Mouse (Mus musculus) forebrain, postnatal 0 days (tissue): Measurements from ENCODE around the gene Zfp174. TPM values are rescaled to one million over a fixed set of nuclear protein-coding genes. Genes with fewer than 3 reads are reported as not detected.

ENCODE experiments used
- ATAC-seq: fragments of 200-750 bp; cut with Nextera tagmentation; 2 replicates; pipeline ENCODE4 v1.8.0; 2017; ENCODE audit warnings: mild to moderate bottlenecking, moderate library complexity
- DNase-seq: peaks from one replicate; pipeline ENCODE4 v3.0.0-alpha.2; 2015
- H3K27ac ChIP-seq: fragments of 300-500 bp; sonication (generic); 2 replicates; pipeline ENCODE4 v1.5.1; 2014; ENCODE audit warnings: low read depth, mild to moderate bottlenecking, antibody characterized with exemption, low read length, moderate library complexity, mixed read lengths
- H3K27me3 ChIP-seq: fragments of 300-500 bp; sonication (generic); 2 replicates; pipeline ENCODE4 v1.6.1; 2014; ENCODE audit warnings: mild to moderate bottlenecking, low read length, mixed read lengths; ENCODE audit not compliant: insufficient read depth
- H3K36me3 ChIP-seq: fragments of 300-500 bp; sonication (generic); 2 replicates; pipeline ENCODE4 v1.6.1; 2014; ENCODE audit warnings: mild to moderate bottlenecking, moderate library complexity; ENCODE audit not compliant: insufficient read depth
- H3K4me1 ChIP-seq: fragments of 300-500 bp; sonication (generic); 2 replicates; pipeline ENCODE4 v1.6.1; 2014; ENCODE audit warnings: antibody characterized with exemption; ENCODE audit not compliant: insufficient read depth
- H3K4me2 ChIP-seq: fragments of 300-500 bp; sonication (generic); 2 replicates; pipeline ENCODE4 v1.6.1; 2014; ENCODE audit warnings: low read depth, mild to moderate bottlenecking, moderate library complexity
- H3K4me3 ChIP-seq: fragments of 300-500 bp; sonication (generic); 2 replicates; pipeline ENCODE4 v1.5.1; 2014; ENCODE audit warnings: low read depth, low read length, mixed read lengths
- H3K9ac ChIP-seq: fragments of 300-500 bp; sonication (generic); 2 replicates; pipeline ENCODE4 v1.6.1; 2014; ENCODE audit warnings: mild to moderate bottlenecking
- H3K9me3 ChIP-seq: fragments of 300-500 bp; sonication (generic); 2 replicates; pipeline ENCODE4 v1.6.1; 2016; ENCODE audit warnings: low read length
- CTCF ChIP-seq: sonication (generic); IDR thresholded peaks from 2 replicates; pipeline ENCODE4 v1.5.1; 2016; ENCODE audit warnings: antibody characterized with exemption, control low read depth, low read depth
- WGBS: fragments of 180-500 bp; shearing (Covaris S2); extraction: QIAGEN DNeasy Blood & Tissue Kit; methylation state at CpG from one replicate; pipeline ENCODE4 v1.1.7; 2014; 5-methylcytosine and 5-hydroxymethylcytosine counted together
- polyA plus RNA-seq: library from polyadenylated mRNA; unstranded; fragments of >200 nt; fragmentation: Nextera tagmentation; extraction: Ambion mirVana; gene quantifications from 2 replicates; pipeline ENCODE4 v1.2.1, GENCODE M21; 2015
- total RNA-seq: library from RNA; depleted of rRNA; stranded (reverse); fragments of >200 nt; gene quantifications from 2 replicates; pipeline ENCODE4 v1.2.3, GENCODE M21; 2014

The Zfp174 gene
- total and polyA plus RNA-seq, 2 experiments from 2014 or later: 1.9 to 3.9 TPM

GRCm38 (mm10) chr16:3876346-3876745 lies 29.3 kb downstream of the Zfp174 start:
- H3K27ac ChIP-seq: no peak overlapping the region
- no peak overlapping the region for H3K9ac ChIP-seq
- 96% methylated on average over 4 of the region's 4 CpGs for WGBS
- ATAC-seq (no peak), DNase-seq (no peak)
- no peak overlapping the region for H3K4me2 ChIP-seq
- no peaks in the 10 kb centered on the region for H3K27me3 ChIP-seq
- no peaks in the 10 kb centered on the region for H3K9me3 ChIP-seq
- H3K4me3 ChIP-seq: no peak overlapping the region
- H3K4me1 ChIP-seq: peaks cover 5% of the 10 kb centered on the region
- TF ChIP-seq CTCF: no peak
- 0 out of 2 replicates have a peak, but pooled peaks cover 4% of the 10 kb centered on the region for H3K36me3 ChIP-seq

DNA sequence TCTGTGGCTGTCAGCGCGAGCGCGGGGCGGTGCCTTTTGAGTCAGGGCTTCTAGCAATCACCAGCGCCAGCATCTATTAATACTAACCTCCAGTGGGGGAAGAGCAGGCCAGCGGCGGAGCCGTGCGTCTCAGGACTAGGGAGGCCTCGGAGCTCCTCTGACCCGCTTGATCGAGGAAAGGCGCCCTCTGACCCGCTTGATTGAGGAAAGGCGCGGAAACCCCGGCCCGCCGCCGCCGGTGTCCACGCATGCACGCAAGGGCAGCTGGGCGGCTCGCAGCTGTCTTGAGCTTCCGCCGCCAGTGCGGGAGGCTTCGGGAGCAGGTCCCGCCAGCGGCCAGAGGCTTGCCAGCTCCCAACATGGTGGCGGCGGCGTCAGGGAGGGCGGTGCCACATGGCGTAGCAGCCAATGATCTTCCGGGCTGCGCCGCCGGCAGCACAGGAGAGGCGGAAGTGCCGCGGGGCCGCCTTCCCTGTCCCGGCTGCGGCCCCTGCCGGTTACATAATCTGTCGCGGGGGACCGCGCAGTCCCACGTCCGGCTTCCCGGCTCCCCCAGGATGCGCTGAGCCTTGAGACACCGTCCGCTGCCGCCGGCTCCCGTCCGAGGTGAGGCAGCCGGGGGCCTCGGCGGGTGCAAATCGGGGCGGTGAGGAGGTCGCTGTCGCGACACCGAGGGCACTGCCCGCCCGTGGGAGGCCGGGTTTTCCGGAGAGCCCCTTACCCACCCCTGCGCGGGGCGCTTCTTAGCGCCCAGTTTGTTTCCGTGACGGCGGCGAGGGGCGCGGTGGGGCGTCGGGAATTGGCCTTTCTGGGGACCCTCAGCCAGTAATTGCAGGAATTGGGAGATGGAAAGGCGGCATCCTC lies 37.4 kb downstream of the Zfp174 start, which contains the start of the genes Zfp597 and Gm20695:
Zfp597 (minus strand) TSS at position 361 of the 864 bp plus-strand sequence.
Gm20695 (plus strand) TSS at position 448 of the 864 bp plus-strand sequence.
- H3K27ac ChIP-seq: peak within 1 kb of the TSS; percentile 95
- DNase-seq (peak; percentile 96), ATAC-seq (peak; percentile 99)
- H3K36me3 ChIP-seq: 0 out of 2 replicates have a peak, but pooled peaks cover 2% of the 10 kb centered on the region
- H3K9me3 ChIP-seq: no peaks in the 10 kb centered on the region
- peak within 1 kb of the TSS; percentile 90 for H3K4me3 ChIP-seq
- peak within 1 kb of the TSS; percentile 90 for H3K9ac ChIP-seq
- TF ChIP-seq CTCF: peak; percentile 62
- peak within 1 kb of the TSS; percentile 68 for H3K4me2 ChIP-seq
- no peaks in the 10 kb centered on the region for H3K27me3 ChIP-seq
- 2% methylated on average over 86 of the region's 88 CpGs for WGBS
- peaks cover 10% of the 10 kb centered on the region; the same call in 1 of the 2 replicates for H3K4me1 ChIP-seq

- whole genome bisulfite sequencing: 2% methylated on average over 10 of the region's 10 CpGs
- H3K9ac ChIP-seq: peak overlapping the region; percentile 90
- H3K4me3 ChIP-seq: peak overlapping the region; percentile 90
- TF ChIP-seq CTCF: no peak
- ATAC-seq (no peak; the same call in 1 of the 2 replicates), DNase-seq (no peak)
- H3K9me3 ChIP-seq: no peaks in the 10 kb centered on the region
- H3K27me3 ChIP-seq: no peaks in the 10 kb centered on the region
- no peaks in the 10 kb centered on the region for H3K36me3 ChIP-seq
- H3K4me1 ChIP-seq: peaks cover 10% of the 10 kb centered on the region; the same call in 1 of the 2 replicates
- peak overlapping the region; percentile 95 for H3K27ac ChIP-seq
- H3K4me2 ChIP-seq: peak overlapping the region; percentile 68
Observed at GRCm38 (mm10) chr16:3885065-3885670, 38.1 kb downstream of the Zfp174 start.

DNA sequence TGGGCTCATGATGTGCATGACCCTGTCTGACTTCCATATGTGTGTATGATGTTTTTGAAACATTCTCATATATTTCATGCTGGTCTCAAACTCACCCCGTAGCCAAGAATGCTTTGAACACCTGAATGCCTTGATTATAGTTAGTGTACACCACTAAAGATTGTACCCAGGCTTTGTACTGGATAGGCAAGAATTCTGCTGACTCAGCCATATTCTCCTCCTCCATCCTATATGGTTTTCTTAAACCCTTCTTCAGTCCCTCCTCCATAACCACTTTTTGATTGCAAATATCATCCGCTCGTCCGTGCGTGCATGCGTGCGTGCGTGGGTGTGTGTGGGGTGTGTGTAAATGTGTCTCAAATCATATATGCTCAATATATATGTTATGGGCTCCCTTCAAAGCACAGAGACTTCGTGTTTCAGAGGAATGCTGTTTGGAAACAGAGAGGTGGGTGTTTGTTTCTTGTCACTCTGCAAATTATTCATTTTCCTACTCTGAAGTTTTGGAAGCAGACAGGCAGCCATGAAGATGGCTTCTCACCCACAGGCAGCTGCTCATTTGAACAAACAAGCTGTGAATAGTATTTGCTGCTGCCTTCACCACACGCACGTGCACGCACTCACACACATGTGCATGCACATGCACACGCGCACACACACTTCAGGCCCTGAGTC lies 44.7 kb downstream of the Zfp174 start:
- Histone ChIP-seq H3K4me3 (no peak overlapping the region), H3K4me2 (no peak overlapping the region), H3K27me3 (no peaks in the 10 kb centered on the region), H3K9me3 (no peaks in the 10 kb centered on the region), H3K36me3 (peaks cover 14% of the 10 kb centered on the region; the same call in 1 of the 2 replicates), H3K9ac (no peak overlapping the region), H3K27ac (no peak overlapping the region), H3K4me1 (no peaks in the 10 kb centered on the region)
- DNase-seq: no peak
- no peak for ATAC-seq
- 93% methylated on average over 14 of the region's 14 CpGs for WGBS
- TF ChIP-seq CTCF: no peak

GRCm38 (mm10) chr16:3893739-3894138 lies 46.7 kb downstream of the Zfp174 start:
- Histone ChIP-seq H3K36me3 (peaks cover 26% of the 10 kb centered on the region), H3K4me1 (no peaks in the 10 kb centered on the region), H3K27me3 (no peaks in the 10 kb centered on the region), H3K9ac (no peak overlapping the region), H3K27ac (no peak overlapping the region), H3K4me2 (no peak overlapping the region), H3K4me3 (no peak overlapping the region), H3K9me3 (no peaks in the 10 kb centered on the region)
- 70% methylated on average over 3 of the region's 3 CpGs for WGBS
- no peak for DNase-seq
- no peak for ATAC-seq
- no peak for TF ChIP-seq CTCF

DNA sequence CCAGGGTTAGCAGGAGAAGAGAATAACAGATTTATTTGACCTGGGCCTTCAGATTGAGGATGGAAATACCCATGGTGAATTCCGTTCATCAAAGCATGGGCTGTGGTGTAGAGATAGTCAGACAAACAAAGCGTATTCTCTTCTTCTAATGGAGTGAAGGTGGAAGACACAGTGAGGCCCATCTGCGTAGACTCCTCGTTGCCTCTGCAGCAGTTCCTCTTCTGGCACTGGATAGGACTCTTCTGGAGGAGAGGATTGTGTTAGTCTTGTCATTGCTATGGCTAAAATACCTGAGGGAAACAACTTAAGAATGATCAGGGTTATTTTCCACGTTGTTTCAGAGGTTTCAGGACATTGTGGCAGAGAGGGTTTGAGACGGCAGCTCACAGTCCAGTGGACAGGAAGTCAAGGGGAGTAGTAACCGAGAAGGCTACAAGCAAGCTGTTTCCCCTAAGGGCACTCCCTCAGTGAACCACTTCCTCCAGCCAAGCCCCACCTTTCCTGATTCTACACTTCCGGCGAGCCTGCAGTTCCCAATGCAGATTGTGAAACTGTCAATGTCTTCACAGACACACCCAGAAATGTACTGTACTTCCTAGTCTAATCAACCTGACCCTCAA lies 48.2 kb downstream of the Zfp174 start:
- DNase-seq: no peak
- H3K27ac ChIP-seq: peak overlapping the region; percentile 10; the same call in 1 of the 2 replicates

More for the DNA sequence above, 48.2 kb downstream of the Zfp174 start:
- Histone ChIP-seq H3K4me3 (no peak overlapping the region), H3K9ac (no peak overlapping the region), H3K4me2 (no peak overlapping the region), H3K4me1 (no peaks in the 10 kb centered on the region), H3K9me3 (no peaks in the 10 kb centered on the region), H3K27me3 (no peaks in the 10 kb centered on the region), H3K36me3 (peaks cover 42% of the 10 kb centered on the region)
- ATAC-seq: no peak
- no peak for TF ChIP-seq CTCF
- 84% methylated on average over 9 of the region's 9 CpGs for WGBS
